Mouse (Mus musculus) MEL (cell line): ENCODE measurements around the gene Zfp871.

Source experiments
- CHD1 ChIP-seq: IDR thresholded peaks from 2 replicates; pipeline ENCODE4 v1.6.1; 2012; ENCODE audit warnings: low read depth, mild to moderate bottlenecking, inconsistent platforms, low read length, improper control_type of control experiment
- CTCF ChIP-seq, 3 experiments: IDR thresholded peaks in 2 of 3; conservative IDR thresholded peaks in 1 of 3; 2 replicates each; pipeline ENCODE4 v1.5.1; 2011 to 2012; ENCODE audit warnings: low read length in 3 of 3, low read depth in 2 of 3, mild to moderate bottlenecking in 2 of 3, improper control_type of control experiment in 1 of 3, inconsistent platforms in 1 of 3, mixed read lengths in 1 of 3, moderate library complexity in 1 of 3; ENCODE audit not compliant: control insufficient read depth in 1 of 3, insufficient read depth in 1 of 3, poor library complexity in 1 of 3, severe bottlenecking in 1 of 3
- E2F4 ChIP-seq: IDR thresholded peaks from 2 replicates; pipeline ENCODE4 v1.6.1; 2011; ENCODE audit warnings: low read depth, low read length, improper control_type of control experiment, borderline replicate concordance
- EP300 ChIP-seq, 2 experiments: IDR thresholded peaks; 2 replicates each; pipeline ENCODE4 v1.6.1; 2011; ENCODE audit warnings: improper control_type of control experiment in 2 of 2, low read length in 2 of 2, low read depth in 1 of 2, mild to moderate bottlenecking in 1 of 2
- HCFC1 ChIP-seq: IDR thresholded peaks from 2 replicates; pipeline ENCODE4 v1.6.1; 2012; ENCODE audit warnings: low read depth, mild to moderate bottlenecking, inconsistent platforms, low read length, improper control_type of control experiment, moderate library complexity
- JUND ChIP-seq: IDR thresholded peaks from 2 replicates; pipeline ENCODE4 v1.6.1; 2011; ENCODE audit warnings: low read depth, mild to moderate bottlenecking, improper control_type of control experiment, low read length
- MEF2A ChIP-seq: IDR thresholded peaks from 2 replicates; pipeline ENCODE4 v1.6.1; 2014; ENCODE audit warnings: low read depth, mild to moderate bottlenecking, inconsistent platforms, low read length, improper control_type of control experiment; ENCODE audit not compliant: poor library complexity, insufficient replicate concordance, severe bottlenecking; ENCODE audit errors: extremely low read depth
- NRF1 ChIP-seq: IDR thresholded peaks from 2 replicates; pipeline ENCODE4 v1.6.1; 2014; ENCODE audit warnings: low read depth, mild to moderate bottlenecking, inconsistent platforms, low read length, improper control_type of control experiment, moderate library complexity; ENCODE audit not compliant: poor library complexity, insufficient read depth, severe bottlenecking
- POLR2A ChIP-seq, 2 experiments: IDR thresholded peaks; 2 replicates each; pipeline ENCODE4 v1.6.1; 2011 to 2012; ENCODE audit warnings: low read length in 2 of 2, mild to moderate bottlenecking in 2 of 2, control low read depth in 1 of 2, improper control_type of control experiment in 1 of 2, low read depth in 1 of 2, moderate library complexity in 1 of 2; ENCODE audit not compliant: control insufficient read depth in 1 of 2, insufficient read depth in 1 of 2, poor library complexity in 1 of 2
- POLR2AphosphoS2 ChIP-seq: IDR thresholded peaks from 2 replicates; pipeline ENCODE4 v1.6.1; 2011; ENCODE audit warnings: low read length, improper control_type of control experiment
- RAD21 ChIP-seq: IDR thresholded peaks from 2 replicates; pipeline ENCODE4 v1.6.1; 2011; ENCODE audit warnings: mild to moderate bottlenecking, low read depth, low read length, improper control_type of control experiment
- SIN3A ChIP-seq: IDR thresholded peaks from 2 replicates; pipeline ENCODE4 v1.6.1; 2012; ENCODE audit warnings: low read length, improper control_type of control experiment, inconsistent platforms
- USF2 ChIP-seq, 2 experiments: IDR thresholded peaks; 2 replicates each; pipeline ENCODE4 v1.6.1; 2011 to 2012; ENCODE audit warnings: improper control_type of control experiment in 2 of 2, low read length in 2 of 2, borderline replicate concordance in 1 of 2, inconsistent platforms in 1 of 2, low read depth in 1 of 2, mild to moderate bottlenecking in 1 of 2; ENCODE audit not compliant: insufficient read depth in 1 of 2
- ZMIZ1 ChIP-seq: IDR thresholded peaks from 2 replicates; pipeline ENCODE4 v1.6.1; 2012; ENCODE audit warnings: low read depth, mild to moderate bottlenecking, inconsistent platforms, low read length, improper control_type of control experiment, moderate library complexity

GRCm38 (mm10) chr17:32738406-32738805 is 49.7 kb downstream of the Zfp871 start:
- TF ChIP-seq USF2 (IDR thresholded peaks at IDR 0.05; ENCODE audit: borderline replicate concordance in 1 of 2, insufficient read depth in 1 of 2, low read depth in 1 of 2, low read length in 2 of 2) (no peak), E2F4 (no peak), NRF1 (no peak), POLR2A (IDR thresholded peaks at IDR 0.05; ENCODE audit: control insufficient read depth in 1 of 2, insufficient read depth in 1 of 2, low read depth in 1 of 2, low read length in 2 of 2, poor library complexity in 1 of 2) (no peak), MEF2A (no peak), SIN3A (no peak), EP300 (IDR thresholded peaks at IDR 0.05; ENCODE audit: low read depth in 1 of 2, low read length in 2 of 2) (no peak), RAD21 (no peak), CTCF (IDR thresholded peaks at IDR 0.05 in 2 of 3, conservative IDR thresholded peaks at IDR 0.05 in 1 of 3; ENCODE audit: control insufficient read depth in 1 of 3, insufficient read depth in 1 of 3, low read depth in 2 of 3, low read length in 3 of 3, poor library complexity in 1 of 3, severe bottlenecking in 1 of 3) (no peak), CHD1 (no peak), JUND (no peak), ZMIZ1 (no peak), HCFC1 (no peak), POLR2AphosphoS2 (no peak)
